Mouse (Mus musculus) forebrain, postnatal 0 days (tissue): ENCODE results near the gene Gprasp2. TPM values are rescaled to one million over a fixed set of nuclear protein-coding genes. Genes with fewer than 3 reads are reported as not detected.
A peak's percentile ranks its signal among the peaks of the same experiment; 100 is the strongest.
"Not testable (repeated sequence)": the region's sequence is repeated elsewhere in the genome, so short reads cannot be mapped to it uniquely, and the experiment has no call there.

ENCODE experiments used
- ATAC-seq: fragments of 200-750 bp; cut with Nextera tagmentation; 2 replicates; pipeline ENCODE4 v1.8.0; 2017; ENCODE audit warnings: mild to moderate bottlenecking, moderate library complexity
- DNase-seq: peaks from one replicate; pipeline ENCODE4 v3.0.0-alpha.2; 2015
- H3K27ac ChIP-seq: fragments of 300-500 bp; sonication (generic); 2 replicates; pipeline ENCODE4 v1.5.1; 2014; ENCODE audit warnings: low read depth, mild to moderate bottlenecking, antibody characterized with exemption, low read length, moderate library complexity, mixed read lengths
- H3K27me3 ChIP-seq: fragments of 300-500 bp; sonication (generic); 2 replicates; pipeline ENCODE4 v1.6.1; 2014; ENCODE audit warnings: mild to moderate bottlenecking, low read length, mixed read lengths; ENCODE audit not compliant: insufficient read depth
- H3K36me3 ChIP-seq: fragments of 300-500 bp; sonication (generic); 2 replicates; pipeline ENCODE4 v1.6.1; 2014; ENCODE audit warnings: mild to moderate bottlenecking, moderate library complexity; ENCODE audit not compliant: insufficient read depth
- H3K4me1 ChIP-seq: fragments of 300-500 bp; sonication (generic); 2 replicates; pipeline ENCODE4 v1.6.1; 2014; ENCODE audit warnings: antibody characterized with exemption; ENCODE audit not compliant: insufficient read depth
- H3K4me2 ChIP-seq: fragments of 300-500 bp; sonication (generic); 2 replicates; pipeline ENCODE4 v1.6.1; 2014; ENCODE audit warnings: low read depth, mild to moderate bottlenecking, moderate library complexity
- H3K4me3 ChIP-seq: fragments of 300-500 bp; sonication (generic); 2 replicates; pipeline ENCODE4 v1.5.1; 2014; ENCODE audit warnings: low read depth, low read length, mixed read lengths
- H3K9ac ChIP-seq: fragments of 300-500 bp; sonication (generic); 2 replicates; pipeline ENCODE4 v1.6.1; 2014; ENCODE audit warnings: mild to moderate bottlenecking
- H3K9me3 ChIP-seq: fragments of 300-500 bp; sonication (generic); 2 replicates; pipeline ENCODE4 v1.6.1; 2016; ENCODE audit warnings: low read length
- CTCF ChIP-seq: sonication (generic); IDR thresholded peaks from 2 replicates; pipeline ENCODE4 v1.5.1; 2016; ENCODE audit warnings: antibody characterized with exemption, control low read depth, low read depth
- WGBS: fragments of 180-500 bp; shearing (Covaris S2); extraction: QIAGEN DNeasy Blood & Tissue Kit; methylation state at CpG from one replicate; pipeline ENCODE4 v1.1.7; 2014; 5-methylcytosine and 5-hydroxymethylcytosine counted together
- polyA plus RNA-seq: library from polyadenylated mRNA; unstranded; fragments of >200 nt; fragmentation: Nextera tagmentation; extraction: Ambion mirVana; gene quantifications from 2 replicates; pipeline ENCODE4 v1.2.1, GENCODE M21; 2015
- total RNA-seq: library from RNA; depleted of rRNA; stranded (reverse); fragments of >200 nt; gene quantifications from 2 replicates; pipeline ENCODE4 v1.2.3, GENCODE M21; 2014; rRNA removed

Gprasp2 gene
- total RNA-seq (121 and 175 TPM in 2 replicates), polyA plus RNA-seq (105 and 155 TPM in 2 replicates)

- WGBS, result 46% methylated on average over 30 of the region's 32 CpGs
- not testable (repeated sequence) for H3K27me3 ChIP-seq, H3K36me3 ChIP-seq, H3K9me3 ChIP-seq, H3K4me1 ChIP-seq
- Histone ChIP-seq H3K9ac (peak within 1 kb of the TSS; percentile 64), H3K4me2 (peak within 1 kb of the TSS; percentile 51), H3K27ac (peak within 1 kb of the TSS; percentile 67), H3K4me3 (peak within 1 kb of the TSS; percentile 51)
- ATAC-seq (peak; percentile 93), DNase-seq (peak; percentile 83)
Measured at GRCm38 (mm10) chrX:135838521-135839360, at the start of gene Gprasp2. Gene Gprasp2 (plus strand): TSS chrX:135839034.

GRCm38 (mm10) chrX:135791536-135791935, 47.3 kb upstream of the Gprasp2 start:
- H3K27ac ChIP-seq, result no peak overlapping the region
- no peak overlapping the region for H3K4me2 ChIP-seq
- no peaks in the 10 kb centered on the region for H3K4me1 ChIP-seq
- no peaks in the 10 kb centered on the region for H3K36me3 ChIP-seq
- DNase-seq (no peak), ATAC-seq (no peak)
- no peak overlapping the region for H3K4me3 ChIP-seq
- TF ChIP-seq CTCF, result no peak
- H3K9me3 ChIP-seq, result no peaks in the 10 kb centered on the region
- no peaks in the 10 kb centered on the region for H3K27me3 ChIP-seq
- H3K9ac ChIP-seq, result no peak overlapping the region

- Histone ChIP-seq H3K4me2 (no peak overlapping the region), H3K4me1 (no peaks in the 10 kb centered on the region), H3K27ac (peak overlapping the region; percentile 15; the same call in 1 of the 2 replicates), H3K9me3 (no peaks in the 10 kb centered on the region), H3K4me3 (no peak overlapping the region), H3K27me3 (no peaks in the 10 kb centered on the region), H3K9ac (no peak overlapping the region), H3K36me3 (no peaks in the 10 kb centered on the region)
- WGBS, result 57% methylated on average over 6 of the region's 6 CpGs
- DNase-seq (peak; percentile 30), ATAC-seq (no peak)
- no peak for TF ChIP-seq CTCF
Measured at GRCm38 (mm10) chrX:135792326-135792725, 46.5 kb upstream of the Gprasp2 start.

- peak overlapping the region; percentile 50 for H3K4me2 ChIP-seq
Measured at GRCm38 (mm10) chrX:135795591-135796304, 43.1 kb upstream of the Gprasp2 start.

GRCm38 (mm10) chrX:135796305-135797211, 42.3 kb upstream of the Gprasp2 start:
- H3K27me3 ChIP-seq, H3K9me3 ChIP-seq, H3K4me1 ChIP-seq: not testable (repeated sequence)
- WGBS, result 25% methylated on average over 20 of the region's 26 CpGs
- DNase-seq (peak; percentile 20), ATAC-seq (peak; percentile 28)
- peak overlapping the region; percentile 53 for H3K4me3 ChIP-seq
- peak overlapping the region; percentile 78 for H3K27ac ChIP-seq
- H3K9ac ChIP-seq, result peak overlapping the region; percentile 68
- peak overlapping the region; percentile 50 for H3K4me2 ChIP-seq
- peaks cover 13% of the 10 kb centered on the region for H3K36me3 ChIP-seq

More at GRCm38 (mm10) chrX:135795591-135796304, 43.1 kb upstream of the Gprasp2 start:
- ATAC-seq, result peak; percentile 91
- WGBS, result 36% methylated on average over 25 of the region's 27 CpGs
- Histone ChIP-seq H3K4me3 (peak overlapping the region; percentile 53), H3K36me3 (peaks cover 13% of the 10 kb centered on the region), H3K27ac (peak overlapping the region; percentile 78), H3K9ac (peak overlapping the region; percentile 68)
- DNase-seq, result peak; percentile 85
- H3K27me3 ChIP-seq, H3K9me3 ChIP-seq, H3K4me1 ChIP-seq: not testable (repeated sequence)

- not testable (repeated sequence) for H3K4me1 ChIP-seq, H3K27me3 ChIP-seq, H3K9me3 ChIP-seq
- peak within 1 kb of the TSS; percentile 53 for H3K4me3 ChIP-seq
- peak within 1 kb of the TSS; percentile 78 for H3K27ac ChIP-seq
- peaks cover 13% of the 10 kb centered on the region for H3K36me3 ChIP-seq
- DNase-seq (peak; percentile 78), ATAC-seq (peak; percentile 29)
- peak within 1 kb of the TSS; percentile 50 for H3K4me2 ChIP-seq
- WGBS, result 16% methylated on average over 3 of the region's 5 CpGs
- TF ChIP-seq CTCF, result peak; percentile 72
- H3K9ac ChIP-seq, result peak within 1 kb of the TSS; percentile 68
Measured at GRCm38 (mm10) chrX:135797212-135797644, 41.6 kb upstream of the Gprasp2 start, which contains the start of gene Bhlhb9. Gene Bhlhb9 (plus strand): TSS chrX:135797594.
